Mouse (Mus musculus): ENCODE measurements at regions not wholly inside any gene's neighbourhood (a gene's known extent, or its start where the extent isn't known, plus 50 kb on each side); places are given as distances from the start of the nearest gene placed in this dataset.

DNA sequence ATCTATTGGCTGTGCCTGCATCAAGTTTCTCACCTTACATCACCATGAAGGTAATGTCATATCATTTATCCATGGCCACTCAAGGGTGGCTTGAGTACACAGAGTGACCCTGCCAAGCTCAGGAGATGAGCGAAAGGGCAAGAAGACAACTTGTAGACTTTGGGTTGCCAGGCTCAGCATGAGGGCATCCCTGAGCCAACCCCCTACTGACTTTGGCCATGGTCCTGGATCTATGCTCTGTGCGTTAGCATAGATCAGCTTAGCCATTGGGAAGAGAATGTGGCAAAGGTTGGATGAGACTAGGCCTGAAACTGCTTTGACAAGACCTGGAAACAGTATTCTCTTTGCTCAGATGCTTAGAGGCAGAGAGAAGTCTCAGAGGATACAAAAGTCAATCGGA, 54.3 kb upstream of the Bcl6 start:
- no peak for DNase-seq

DNA sequence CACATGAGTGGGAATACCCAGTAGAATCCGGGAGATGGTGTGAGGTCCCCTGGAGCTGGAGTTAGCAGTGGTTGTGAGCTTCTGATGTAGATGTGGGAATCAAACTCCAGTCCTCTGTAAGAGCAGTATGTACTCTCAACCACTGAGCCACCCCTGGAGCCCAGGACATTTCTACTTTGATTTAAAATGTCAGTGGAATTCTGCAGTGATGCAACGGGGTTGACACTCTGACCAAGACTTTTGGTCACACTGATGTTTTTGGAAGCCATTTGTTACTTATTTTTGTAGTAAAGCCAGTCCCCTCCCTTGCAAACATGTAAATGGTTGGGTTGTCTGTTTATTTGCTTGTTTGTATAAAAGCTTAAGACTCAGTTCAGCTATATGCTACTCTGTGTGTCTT, 53.6 kb upstream of the Bcl6 start:
- no peak for DNase-seq

DNA sequence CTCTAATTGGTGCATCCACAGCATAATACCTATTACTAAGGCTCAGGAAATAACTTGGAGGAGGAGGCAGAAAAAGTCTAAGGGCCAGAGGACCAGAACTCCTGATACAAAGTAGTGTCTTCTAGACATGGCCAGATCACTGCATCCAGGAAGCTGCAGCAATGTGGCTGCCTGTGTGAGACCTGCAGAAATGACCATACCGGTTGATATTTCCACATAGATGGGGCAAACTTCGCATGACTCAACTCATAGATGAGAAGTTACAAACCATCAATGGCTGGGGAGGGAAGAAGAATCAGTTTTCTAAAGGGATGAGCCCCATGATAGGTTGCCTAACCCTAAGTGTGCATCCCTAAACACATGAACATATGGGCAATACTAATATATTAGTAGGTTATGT, 52.8 kb upstream of the Bcl6 start:
- DNase-seq = no peak

- DNase-seq = no peak
Measured at GRCm38 (mm10) chr16:24039765-24040164, 51.1 kb upstream of the Bcl6 start.

Measured in retina, postnatal 1 day (tissue).